Mouse (Mus musculus) small intestine, adult 2 months (tissue): ENCODE results near the gene Wwtr1.

Experiments used
- CTCF ChIP-seq: fragments of 200-500 bp; IDR thresholded peaks from 2 replicates; pipeline ENCODE4 v1.5.1; 2012; ENCODE audit warnings: low read depth, mild to moderate bottlenecking, control low read depth, inconsistent platforms, low read length, moderate library complexity, mixed read lengths; ENCODE audit not compliant: insufficient replicate concordance, insufficient read length; ENCODE audit errors: extremely low read depth
- POLR2A ChIP-seq: fragments of 200-500 bp; IDR thresholded peaks from 2 replicates; pipeline ENCODE4 v1.6.1; 2012; ENCODE audit warnings: low read depth, mild to moderate bottlenecking, control low read depth, inconsistent platforms, low read length, moderate library complexity

DNA sequence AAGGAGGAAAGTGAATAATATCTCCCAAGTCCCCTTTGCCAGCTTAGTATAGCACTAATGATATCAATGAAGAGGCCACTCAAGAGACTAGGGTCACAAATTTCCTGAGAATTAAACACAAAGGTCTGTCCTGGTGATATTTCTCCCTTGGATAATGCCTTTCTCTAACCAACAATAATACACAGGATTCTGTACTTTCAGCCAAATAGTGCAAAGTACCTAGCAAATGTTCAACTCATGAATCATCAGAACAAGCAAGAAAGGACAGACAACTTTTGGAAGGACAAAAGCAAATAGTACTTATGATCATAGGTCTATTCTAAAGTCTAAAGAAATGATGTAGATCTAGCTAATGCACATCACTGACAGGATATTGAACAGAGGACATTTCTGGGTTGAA, 19.8 kb upstream of the Wwtr1 start:
- TF ChIP-seq CTCF (no peak), POLR2A (no peak)
